Mouse (Mus musculus) frontal cortex, postnatal 10 days (tissue): ENCODE results near the gene Slc9a7.
A peak's percentile ranks its signal among the peaks of the same experiment; 100 is the strongest.

ENCODE experiments used
- DNase-seq, 2 experiments: peaks; one replicate each; pipeline ENCODE4 v3.0.0; 2022; ENCODE audit warnings: low spot score in 2 of 2, mixed read lengths in 1 of 2

Slc9a7 gene

DNA sequence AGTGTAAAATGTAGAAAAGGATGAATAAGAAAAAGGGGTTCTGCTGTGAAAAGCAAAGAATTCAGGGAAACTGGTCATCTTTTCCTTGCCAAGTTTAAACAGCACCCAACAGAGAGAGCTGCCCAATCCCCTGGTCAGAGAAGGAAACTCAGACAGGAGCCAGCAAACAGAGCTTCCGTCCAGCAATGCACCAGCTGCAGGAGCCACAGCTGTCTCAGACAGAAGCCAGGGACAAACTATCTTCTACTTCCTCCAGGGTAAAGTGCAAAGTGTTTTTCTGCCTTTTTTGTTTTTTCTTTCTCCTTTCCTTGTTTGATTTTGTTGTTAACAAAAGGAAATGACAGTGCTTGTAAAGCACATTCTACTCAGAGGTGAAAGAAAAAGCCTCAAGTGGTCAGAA lies 131.3 kb downstream of the Slc9a7 start:
- DNase-seq, result no peak

- no peak for DNase-seq
These were observed 134.1 kb downstream of the Slc9a7 start for GRCm38 (mm10) chrX:20157519-20157918.

- DNase-seq, result no peak
These were observed 162.1 kb downstream of the Slc9a7 start for GRCm38 (mm10) chrX:20129466-20129865.

DNA sequence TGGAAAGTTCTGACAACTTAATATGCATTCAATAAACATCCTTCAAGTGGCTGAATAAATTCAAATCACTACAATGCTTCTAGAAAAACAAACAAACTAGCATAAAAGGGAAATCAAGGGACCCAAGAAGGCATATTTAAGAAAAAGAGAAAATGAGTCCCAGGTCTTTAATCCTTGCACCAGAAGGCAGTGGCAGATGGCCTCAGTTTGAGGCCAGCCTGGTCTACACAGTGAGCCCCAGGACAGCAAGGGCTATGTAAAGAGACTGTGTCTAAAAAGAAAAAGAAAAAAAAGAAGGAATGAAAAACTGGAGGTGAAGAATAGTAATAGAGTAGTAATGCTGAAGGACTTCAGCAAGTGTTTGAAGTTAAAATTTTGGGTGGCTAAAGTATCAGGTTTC lies 162.7 kb downstream of the Slc9a7 start:
- no peak for DNase-seq

- no peak for DNase-seq
These were observed 166.1 kb downstream of the Slc9a7 start for GRCm38 (mm10) chrX:20125481-20125880.

- DNase-seq, result no peak
These were observed 173.9 kb downstream of the Slc9a7 start for GRCm38 (mm10) chrX:20117717-20118116.

DNA sequence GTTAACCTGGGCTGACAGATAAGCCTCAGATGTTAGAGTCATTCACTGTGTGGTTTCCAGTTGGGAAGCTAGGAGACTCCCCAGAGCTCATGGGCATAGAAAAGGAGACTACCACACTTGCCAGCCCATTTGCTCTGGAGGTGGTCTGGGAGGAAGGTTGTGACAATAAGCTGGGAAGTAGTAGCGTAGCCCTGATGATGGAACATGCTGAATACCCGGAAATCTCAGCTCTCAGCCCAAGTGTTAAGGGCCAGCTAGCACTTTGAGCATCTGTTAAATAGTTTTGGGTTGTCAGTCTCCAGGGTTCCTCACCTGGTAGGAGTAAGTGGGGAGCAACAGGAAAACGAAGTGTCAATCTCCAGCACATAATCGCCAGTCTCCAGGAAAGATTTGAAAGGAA lies 221.4 kb downstream of the Slc9a7 start:
- no peak for DNase-seq

DNA sequence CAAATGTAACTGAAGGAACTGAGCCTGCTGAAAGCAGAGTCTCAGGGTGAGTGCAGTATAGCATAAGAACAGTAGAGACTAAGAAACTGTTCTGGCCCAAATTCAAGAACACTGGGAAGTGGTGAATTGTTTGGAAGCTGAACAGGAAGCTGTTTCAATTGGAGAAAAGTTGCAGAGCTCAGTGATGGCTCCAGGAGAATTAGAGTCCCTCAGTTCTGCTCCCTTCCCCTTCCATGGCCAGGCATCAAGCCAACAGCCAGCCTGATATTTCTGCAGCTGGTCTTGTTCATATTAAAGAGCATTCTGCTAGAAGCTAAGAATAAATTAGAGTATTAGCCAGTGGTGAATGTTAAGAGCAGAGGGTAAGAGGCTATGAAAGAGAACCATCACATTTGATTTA lies 225.0 kb downstream of the Slc9a7 start:
- no peak for DNase-seq

DNA sequence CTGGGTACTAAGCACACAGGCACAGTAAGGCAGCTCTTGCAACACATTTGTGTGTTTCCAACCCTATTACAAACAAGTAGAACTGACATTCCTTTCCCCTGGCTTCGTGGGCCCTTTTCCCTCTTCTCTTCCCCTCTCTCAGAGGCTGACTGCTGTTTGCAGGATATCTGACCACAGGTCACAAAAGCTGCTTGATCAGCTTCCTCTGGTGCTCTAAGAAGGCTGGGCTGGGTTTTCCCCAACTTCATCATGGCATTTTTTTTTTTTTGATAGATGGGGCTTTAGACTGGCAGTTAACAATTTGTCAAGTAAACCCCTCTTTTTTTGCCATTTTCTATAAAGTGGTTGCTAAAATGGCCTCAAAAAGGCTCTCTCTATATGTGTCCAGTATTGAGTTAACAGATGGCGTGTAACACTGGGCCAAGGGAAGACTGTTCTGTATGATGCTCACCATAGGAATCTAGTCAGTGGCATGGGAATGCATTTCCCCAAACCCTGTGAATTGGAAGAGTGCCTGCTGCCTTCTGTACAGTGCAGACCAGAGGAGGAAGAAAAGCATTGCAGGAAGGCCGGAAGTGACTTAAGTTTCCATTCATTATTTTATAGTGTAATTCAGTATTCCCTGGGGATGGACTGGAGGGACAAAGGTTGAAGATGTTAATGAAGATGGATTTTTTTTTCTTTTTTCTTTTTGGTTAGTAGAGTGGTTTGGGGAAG lies 229.7 kb downstream of the Slc9a7 start:
- DNase-seq, result no peak

DNA sequence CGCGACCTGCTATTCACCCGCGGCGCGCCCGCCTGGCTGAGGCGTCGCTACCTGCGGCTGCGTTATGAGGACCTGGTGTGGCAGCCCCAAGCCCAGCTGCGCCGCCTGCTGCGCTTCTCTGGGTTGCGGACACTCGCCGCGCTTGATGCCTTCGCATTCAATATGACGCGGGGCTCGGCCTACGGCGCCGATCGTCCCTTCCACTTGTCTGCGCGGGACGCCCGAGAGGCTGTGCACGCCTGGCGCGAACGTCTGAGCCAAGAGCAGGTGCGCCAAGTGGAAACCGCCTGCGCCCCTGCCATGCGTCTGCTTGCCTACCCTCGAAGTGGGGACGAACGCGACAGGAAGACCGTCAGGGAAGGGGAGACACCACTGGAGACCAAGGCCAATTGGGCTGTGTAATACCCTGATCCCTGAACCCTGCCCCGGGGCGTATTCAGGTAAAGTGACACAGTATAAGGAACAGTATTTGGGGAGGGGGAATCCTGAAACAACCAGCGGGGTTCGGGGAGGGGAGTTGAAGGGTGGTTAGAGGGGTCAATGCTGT lies 230.8 kb downstream of the Slc9a7 start:
- DNase-seq, result peak in 1 of 2 experiments; percentile 9

DNA sequence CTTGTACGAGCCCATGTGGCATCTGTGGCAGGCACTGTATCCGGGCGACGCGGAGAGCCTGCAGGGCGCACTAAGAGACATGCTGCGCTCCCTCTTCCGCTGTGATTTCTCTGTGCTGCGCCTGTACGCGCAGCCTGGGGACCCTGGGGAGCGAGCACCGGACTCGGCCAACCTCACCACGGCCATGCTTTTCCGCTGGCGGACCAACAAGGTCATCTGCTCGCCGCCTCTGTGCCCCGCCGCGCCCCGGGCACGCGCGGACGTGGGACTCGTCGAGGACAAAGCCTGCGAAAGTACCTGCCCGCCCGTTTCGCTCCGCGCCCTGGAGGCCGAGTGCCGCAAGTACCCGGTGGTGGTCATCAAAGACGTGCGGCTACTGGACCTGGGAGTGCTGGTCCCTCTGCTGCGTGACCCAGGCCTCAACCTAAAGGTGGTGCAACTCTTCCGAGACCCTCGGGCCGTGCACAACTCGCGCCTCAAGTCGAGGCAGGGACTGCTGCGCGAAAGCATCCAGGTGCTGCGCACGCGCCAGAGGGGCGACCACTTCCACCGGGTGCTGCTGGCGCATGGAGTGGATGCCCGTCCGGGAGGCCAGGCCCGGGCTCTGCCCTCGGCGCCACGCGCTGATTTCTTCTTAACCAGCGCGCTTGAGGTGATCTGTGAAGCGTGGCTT lies 231.4 kb downstream of the Slc9a7 start:
- DNase-seq, result peak in 1 of 2 experiments; percentile 14

GRCm38 (mm10) chrX:20059381-20059971 lies 232.1 kb downstream of the Slc9a7 start, which contains the start of gene Chst7:
TSS of gene Chst7 (plus strand) at chrX:20059560.
- peak; percentile 10 to 47 for DNase-seq
